Mouse (Mus musculus) MEL (cell line): Measurements from ENCODE around the gene Poglut1. TPM values are rescaled to one million over a fixed set of nuclear protein-coding genes. Genes with fewer than 3 reads are reported as not detected.

Source experiments
- DNase-seq: peaks from one replicate; pipeline ENCODE4 v3.0.0; 2011; ENCODE audit warnings: low read depth, low spot score
- H3K27ac ChIP-seq: 2 replicates; pipeline ENCODE4 v1.5.1; 2012; ENCODE audit warnings: low read depth, mild to moderate bottlenecking, control low read depth, low read length, moderate library complexity; ENCODE audit not compliant: control insufficient read depth
- H3K27me3 ChIP-seq, 2 experiments: fragments of 150-350 bp in 1 of 2; sonication (generic) in 1 of 2; 2 replicates each; pipeline ENCODE4 v1.6.1; 2012; ENCODE audit warnings: low read length in 2 of 2, mild to moderate bottlenecking in 2 of 2, improper control_type of control experiment in 1 of 2, moderate library complexity in 1 of 2; ENCODE audit not compliant: insufficient read depth in 2 of 2, control insufficient read depth in 1 of 2
- H3K36me3 ChIP-seq, 2 experiments: 2 replicates each; pipeline ENCODE4 v1.6.1; 2012 to 2014; ENCODE audit warnings: low read length in 2 of 2, improper control_type of control experiment in 1 of 2, inconsistent platforms in 1 of 2, mild to moderate bottlenecking in 1 of 2; ENCODE audit not compliant: insufficient read depth in 2 of 2, control insufficient read depth in 1 of 2
- H3K4me1 ChIP-seq, 2 experiments: fragments of 150-350 bp in 1 of 2; sonication (generic) in 1 of 2; 2 replicates each; pipeline ENCODE4 v1.6.1; 2012; ENCODE audit warnings: low read length in 2 of 2, improper control_type of control experiment in 1 of 2, mild to moderate bottlenecking in 1 of 2; ENCODE audit not compliant: insufficient read depth in 2 of 2, control insufficient read depth in 1 of 2
- H3K4me3 ChIP-seq, 2 experiments: fragments of 150-350 bp in 1 of 2; sonication (generic) in 1 of 2; 2 replicates each; pipeline ENCODE4 v1.5.1; 2012; ENCODE audit warnings: low read depth in 2 of 2, low read length in 2 of 2, mild to moderate bottlenecking in 2 of 2, moderate library complexity in 2 of 2, control low read depth in 1 of 2, improper control_type of control experiment in 1 of 2; ENCODE audit not compliant: control insufficient read depth in 1 of 2, insufficient read depth in 1 of 2
- H3K79me2 ChIP-seq: 2 replicates; pipeline ENCODE4 v1.6.1; 2012; ENCODE audit warnings: mild to moderate bottlenecking, low read length, moderate library complexity; ENCODE audit not compliant: control insufficient read depth, poor library complexity, insufficient read depth
- H3K9ac ChIP-seq: 2 replicates; pipeline ENCODE4 v1.6.1; 2012; ENCODE audit warnings: low read depth, mild to moderate bottlenecking, control low read depth, low read length, moderate library complexity; ENCODE audit not compliant: control insufficient read depth, poor library complexity, severe bottlenecking
- H3K9me3 ChIP-seq: fragments of 150-350 bp; sonication (generic); replicated peaks from 2 replicates; pipeline ENCODE4 v1.6.1; 2012; ENCODE audit warnings: mild to moderate bottlenecking, low read length, improper control_type of control experiment, moderate library complexity; ENCODE audit not compliant: insufficient read depth
- CHD2 ChIP-seq: IDR thresholded peaks from 2 replicates; pipeline ENCODE4 v1.6.1; 2011; ENCODE audit warnings: low read length, improper control_type of control experiment
- CTCF ChIP-seq, 3 experiments: IDR thresholded peaks in 2 of 3; conservative IDR thresholded peaks in 1 of 3; 2 replicates each; pipeline ENCODE4 v1.5.1; 2011 to 2012; ENCODE audit warnings: low read length in 3 of 3, low read depth in 2 of 3, mild to moderate bottlenecking in 2 of 3, improper control_type of control experiment in 1 of 3, inconsistent platforms in 1 of 3, mixed read lengths in 1 of 3, moderate library complexity in 1 of 3; ENCODE audit not compliant: control insufficient read depth in 1 of 3, insufficient read depth in 1 of 3, poor library complexity in 1 of 3, severe bottlenecking in 1 of 3
- E2F4 ChIP-seq: IDR thresholded peaks from 2 replicates; pipeline ENCODE4 v1.6.1; 2011; ENCODE audit warnings: low read depth, low read length, improper control_type of control experiment, borderline replicate concordance
- MAX ChIP-seq: IDR thresholded peaks from 2 replicates; pipeline ENCODE4 v1.6.1; 2011; ENCODE audit warnings: low read length, improper control_type of control experiment
- MYB ChIP-seq: IDR thresholded peaks from 2 replicates; pipeline ENCODE4 v1.6.1; 2011; ENCODE audit warnings: mild to moderate bottlenecking, low read depth, low read length, improper control_type of control experiment
- RAD21 ChIP-seq: IDR thresholded peaks from 2 replicates; pipeline ENCODE4 v1.6.1; 2011; ENCODE audit warnings: mild to moderate bottlenecking, low read depth, low read length, improper control_type of control experiment
- SIN3A ChIP-seq: IDR thresholded peaks from 2 replicates; pipeline ENCODE4 v1.6.1; 2012; ENCODE audit warnings: low read length, improper control_type of control experiment, inconsistent platforms
- SMC3 ChIP-seq: IDR thresholded peaks from 2 replicates; pipeline ENCODE4 v1.6.1; 2011; ENCODE audit warnings: low read depth, low read length, improper control_type of control experiment
- TAL1 ChIP-seq: IDR thresholded peaks from 2 replicates; pipeline ENCODE4 v1.6.1; 2012; ENCODE audit warnings: mild to moderate bottlenecking, inconsistent platforms, low read length, moderate library complexity, mixed read lengths
- TCF12 ChIP-seq: IDR thresholded peaks from 2 replicates; pipeline ENCODE4 v1.6.1; 2014; ENCODE audit warnings: low read depth, mild to moderate bottlenecking, inconsistent platforms, low read length, improper control_type of control experiment, moderate library complexity
- USF2 ChIP-seq, 2 experiments: IDR thresholded peaks; 2 replicates each; pipeline ENCODE4 v1.6.1; 2011 to 2012; ENCODE audit warnings: improper control_type of control experiment in 2 of 2, low read length in 2 of 2, borderline replicate concordance in 1 of 2, inconsistent platforms in 1 of 2, low read depth in 1 of 2, mild to moderate bottlenecking in 1 of 2; ENCODE audit not compliant: insufficient read depth in 1 of 2
- ZC3H11A ChIP-seq: IDR thresholded peaks from 2 replicates; pipeline ENCODE4 v1.6.1; 2012; ENCODE audit warnings: low read depth, mild to moderate bottlenecking, inconsistent platforms, low read length, improper control_type of control experiment
- polyA plus RNA-seq, 2 experiments: library from polyadenylated mRNA; stranded (reverse) in 1 of 2; unstranded in 1 of 2; fragments of >175 nt in 1 of 2; fragments of >200 nt in 1 of 2; gene quantifications; 2 replicates each; pipeline versions ENCODE4 v1.2.1 to v1.2.4; 2012; ENCODE audit warnings: low replicate concordance in 2 of 2, low read depth in 1 of 2; ENCODE audit not compliant: insufficient read length in 2 of 2, insufficient read depth in 1 of 2, missing spikeins in 1 of 2
- total RNA-seq: library from RNA; depleted of rRNA; stranded (reverse); fragments of 300-350 nt; gene quantifications from 2 replicates; pipeline ENCODE4 v1.2.3, GENCODE M21; 2012

Poglut1 gene
- total and polyA plus RNA-seq, 3 experiments: 17.9 to 28.6 TPM; not detected in 1

DNA sequence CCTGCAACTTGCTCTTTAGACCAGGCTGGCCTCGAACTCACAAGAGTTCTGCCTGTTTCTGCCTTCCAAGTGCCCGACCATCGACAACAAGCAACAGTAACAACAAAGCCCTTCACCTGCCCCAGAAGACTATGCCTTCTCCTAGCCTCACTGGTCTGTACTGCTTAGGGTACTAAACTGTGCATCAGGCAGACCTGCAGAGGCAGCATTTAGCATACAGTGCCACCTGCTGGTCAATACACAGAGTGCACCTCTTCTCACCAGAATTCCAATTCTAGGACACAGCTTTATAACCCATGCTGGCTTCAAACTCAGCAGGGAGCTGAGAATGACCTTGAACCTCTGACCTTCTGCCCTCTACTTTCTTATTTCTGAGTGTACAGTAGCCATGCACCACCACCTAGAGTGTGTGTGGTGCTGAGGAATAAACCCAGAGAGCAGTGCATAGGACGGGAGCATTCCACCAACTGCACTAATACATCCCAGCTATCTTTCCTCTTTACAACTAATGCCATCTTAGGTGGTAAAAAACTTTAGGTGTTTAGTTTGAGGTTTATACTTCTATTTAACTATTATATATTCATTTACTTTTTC lies 43.9 kb downstream of the Poglut1 start:
- H3K4me1 ChIP-seq: no peaks in the 10 kb centered on the region

GRCm38 (mm10) chr16:38503528-38503927 lies 46.5 kb downstream of the Poglut1 start:
- Histone ChIP-seq H3K9me3 (no peaks in the 10 kb centered on the region), H3K9ac (no peak overlapping the region), H3K4me3 (no peak overlapping the region), H3K27me3 (no peaks in the 10 kb centered on the region), H3K4me1 (no peaks in the 10 kb centered on the region), H3K36me3 (peaks cover 0 to 2% of the 10 kb centered on the region in 2 experiments; a peak in 2 of 4 replicates), H3K27ac (no peak overlapping the region), H3K79me2 (no peaks in the 10 kb centered on the region)
- no peak for DNase-seq
- TF ChIP-seq USF2 (IDR thresholded peaks at IDR 0.05; ENCODE audit: borderline replicate concordance in 1 of 2, insufficient read depth in 1 of 2, low read depth in 1 of 2, low read length in 2 of 2): no peak
- no peak for TF ChIP-seq MYB
- TF ChIP-seq SMC3: no peak
- TF ChIP-seq TCF12: no peak
- TF ChIP-seq E2F4: no peak

More for the DNA sequence above, 43.9 kb downstream of the Poglut1 start:
- no peaks in the 10 kb centered on the region for H3K9me3 ChIP-seq
- peak; percentile 82 to 98 (median 97) for TF ChIP-seq CTCF (IDR thresholded peaks at IDR 0.05 in 2 of 3, conservative IDR thresholded peaks at IDR 0.05 in 1 of 3; ENCODE audit: control insufficient read depth in 1 of 3, insufficient read depth in 1 of 3, low read depth in 2 of 3, low read length in 3 of 3, poor library complexity in 1 of 3, severe bottlenecking in 1 of 3)
- no peak for TF ChIP-seq CHD2
- TF ChIP-seq ZC3H11A: peak; percentile 92
- TF ChIP-seq RAD21: peak; percentile 94
- TF ChIP-seq SMC3: peak; percentile 97
- TF ChIP-seq, all 39 proteins: peak for 4
- peaks cover 0 to 2% of the 10 kb centered on the region in 2 experiments; a peak in 2 of 4 replicates for H3K36me3 ChIP-seq
- no peak overlapping the region for H3K27ac ChIP-seq
- H3K27me3 ChIP-seq: no peaks in the 10 kb centered on the region
- DNase-seq: peak; percentile 76
- H3K9ac ChIP-seq: no peak overlapping the region
- no peak overlapping the region for H3K4me3 ChIP-seq
- H3K79me2 ChIP-seq: no peaks in the 10 kb centered on the region

- H3K27me3 ChIP-seq: no peaks in the 10 kb centered on the region
- H3K4me1 ChIP-seq: no peaks in the 10 kb centered on the region
- H3K79me2 ChIP-seq: no peaks in the 10 kb centered on the region
- no peak overlapping the region for H3K9ac ChIP-seq
- no peak overlapping the region for H3K27ac ChIP-seq
- no peaks in the 10 kb centered on the region for H3K9me3 ChIP-seq
- TF ChIP-seq TCF12 (no peak), CHD2 (no peak), SIN3A (no peak), MAX (no peak), TAL1 (no peak)
- H3K36me3 ChIP-seq: peaks cover 0 to 2% of the 10 kb centered on the region in 2 experiments; a peak in 2 of 4 replicates
- no peak overlapping the region for H3K4me3 ChIP-seq
- no peak for DNase-seq
Observed at GRCm38 (mm10) chr16:38502469-38502868, 47.6 kb downstream of the Poglut1 start.
